Mouse (Mus musculus) gastrocnemius, postnatal 14 days (tissue): ENCODE results near the gene BC005537. TPM values are rescaled to one million over a fixed set of nuclear protein-coding genes. Genes with fewer than 3 reads are reported as not detected.
"Not testable (repeated sequence)": the region's sequence is repeated elsewhere in the genome, so short reads cannot be mapped to it uniquely, and the experiment has no call there.

ENCODE experiments used
- DNase-seq: peaks from one replicate; pipeline ENCODE4 v3.0.0; 2021; ENCODE audit warnings: mixed read lengths
- intact Hi-C: fragments of 180-260 bp; cut with DNase I; formaldehyde crosslinking; loops from one replicate; pipeline ENCODE4 v1.15.1; 2025; ENCODE audit warnings: low total_unique reads
- long read RNA-seq, 2 experiments: library from polyadenylated mRNA; stranded (forward); transcript quantifications; one replicate each; pipeline ENCODE4 v2.0.0; 2021
- total RNA-seq, 2 experiments: library from RNA; stranded (reverse); gene quantifications; 2 replicates each; pipeline ENCODE4 v1.2.3; 2021

BC005537 gene
- total RNA-seq, result 10 to 100 TPM; 49.6 to 49.9 TPM
- long read RNA-seq, experiment 1, full-length matches to known transcripts, result 5 of 7 reads
- long read RNA-seq, experiment 1, partial matches to known transcripts, result 1 of 7 reads
- long read RNA-seq, experiment 1, other reads (novel, unspliced or antisense), result 1 of 7 reads
- long read RNA-seq, experiment 2, full-length matches to known transcripts, result 9 of 9 reads
- long read RNA-seq, experiment 2, partial matches to known transcripts, result 0 of 9 reads
- long read RNA-seq, experiment 2, other reads (novel, unspliced or antisense), result 0 of 9 reads

DNA sequence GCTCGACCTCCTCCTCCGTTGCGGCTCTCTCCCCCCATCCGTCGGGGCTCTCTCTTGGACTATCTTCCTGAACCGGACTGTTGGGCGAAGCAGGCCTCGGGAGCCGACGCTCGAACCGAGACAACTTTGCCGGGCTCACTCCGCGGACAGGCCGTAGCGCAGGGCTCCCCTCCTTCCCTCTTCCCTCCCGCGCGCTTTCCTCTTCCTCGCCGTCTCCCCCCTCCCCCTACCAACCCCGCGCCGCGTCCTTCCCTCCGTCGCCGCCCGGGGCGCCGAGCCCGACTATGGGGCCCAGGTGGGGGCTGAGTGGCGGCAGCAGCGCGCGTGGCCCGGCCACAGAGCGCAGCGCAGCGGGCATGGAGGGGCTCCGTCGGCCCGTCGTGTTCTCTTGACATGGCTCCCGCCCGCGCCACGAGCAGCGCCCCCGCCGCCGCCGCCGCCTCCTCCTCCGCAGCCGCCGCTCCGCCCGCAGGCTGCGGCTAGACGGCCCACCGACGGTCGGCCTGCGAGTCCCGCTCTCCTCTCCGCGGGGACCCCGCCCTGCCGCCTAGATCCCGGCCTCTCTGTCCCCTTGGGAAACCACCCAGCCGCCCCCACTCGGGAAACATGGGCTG is at the start of gene BC005537:
Gene BC005537 (plus strand): TSS at position 350 of the 614 bp plus-strand sequence.
- DNase-seq, result peak; percentile 67
- intact Hi-C loops, result no loop called here

DNA sequence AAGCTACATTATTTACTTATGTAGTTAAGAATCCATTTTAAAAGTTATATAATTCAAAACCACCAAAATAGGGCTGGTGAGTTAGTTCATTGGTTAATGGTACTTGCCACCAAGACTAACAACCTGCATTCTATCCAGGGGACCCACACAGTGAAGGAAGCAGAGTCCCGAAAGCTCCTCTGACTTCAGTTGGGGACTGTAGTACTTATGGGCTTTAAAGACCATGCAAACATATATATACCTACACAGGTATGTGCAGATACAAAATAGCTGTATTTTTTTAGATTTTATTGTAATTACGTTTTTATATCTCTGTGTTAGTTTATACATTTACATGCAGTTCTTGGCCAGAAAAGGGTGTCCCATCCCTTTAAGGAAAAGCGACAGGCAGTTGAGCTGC is 44.7 kb upstream of the BC005537 start:
- no peak for DNase-seq
- intact Hi-C loops, result no loop called here

DNA sequence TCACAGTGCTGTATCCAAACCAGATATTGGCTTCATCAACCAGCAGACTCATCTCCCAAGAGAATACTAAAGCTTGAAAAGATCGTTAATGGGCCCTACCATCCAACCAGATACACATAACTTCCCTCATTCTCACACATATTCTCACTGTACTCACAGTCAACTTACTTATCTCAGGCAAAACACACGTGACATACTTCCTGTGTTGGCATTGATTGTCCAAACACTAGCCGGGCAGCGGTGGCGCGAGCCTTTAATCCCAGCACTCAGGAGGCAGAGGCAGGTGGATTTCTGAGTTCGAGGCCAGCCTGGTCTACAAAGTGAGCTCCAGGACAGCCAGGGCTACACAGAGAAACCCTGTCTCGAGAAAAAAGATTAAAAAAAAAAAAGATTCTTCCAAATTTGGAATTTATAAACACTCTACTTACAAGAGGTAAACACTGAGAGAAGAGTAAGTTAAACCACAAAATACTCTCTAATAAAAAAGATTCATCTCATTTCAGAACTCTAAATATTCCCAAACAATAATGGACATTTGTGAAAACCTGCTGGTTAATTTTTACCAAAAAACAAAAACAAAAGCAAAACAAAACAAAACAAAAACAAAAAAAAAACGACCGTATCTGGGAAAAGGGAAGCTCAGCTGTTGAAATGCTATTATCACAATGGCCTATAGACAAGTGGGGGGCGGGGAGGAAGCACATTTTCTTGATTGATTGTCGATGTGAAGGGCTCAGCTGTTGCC is 43.5 kb upstream of the BC005537 start:
- intact Hi-C loops, result no loop called here
- no peak for DNase-seq

DNA sequence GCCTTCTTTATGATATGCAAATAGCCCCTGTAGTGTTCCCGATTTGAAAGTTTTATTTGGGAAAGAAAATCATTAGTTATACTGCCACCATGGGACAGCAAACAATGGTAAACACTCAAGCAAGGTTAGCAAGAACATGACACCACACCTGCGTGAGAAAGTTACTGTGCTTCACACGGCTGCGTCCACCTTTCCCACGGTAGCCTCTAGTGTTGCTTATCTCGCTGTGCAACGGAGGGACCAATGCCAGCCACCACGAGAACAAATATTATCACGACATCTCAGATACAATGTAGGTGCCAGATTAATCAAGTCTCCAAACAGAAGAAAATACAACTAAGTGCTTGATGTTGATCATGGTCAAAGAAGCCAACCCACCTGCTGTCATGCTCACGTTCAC is 42.0 kb upstream of the BC005537 start:
- intact Hi-C loops, result no loop called here
- DNase-seq, result no peak

DNA sequence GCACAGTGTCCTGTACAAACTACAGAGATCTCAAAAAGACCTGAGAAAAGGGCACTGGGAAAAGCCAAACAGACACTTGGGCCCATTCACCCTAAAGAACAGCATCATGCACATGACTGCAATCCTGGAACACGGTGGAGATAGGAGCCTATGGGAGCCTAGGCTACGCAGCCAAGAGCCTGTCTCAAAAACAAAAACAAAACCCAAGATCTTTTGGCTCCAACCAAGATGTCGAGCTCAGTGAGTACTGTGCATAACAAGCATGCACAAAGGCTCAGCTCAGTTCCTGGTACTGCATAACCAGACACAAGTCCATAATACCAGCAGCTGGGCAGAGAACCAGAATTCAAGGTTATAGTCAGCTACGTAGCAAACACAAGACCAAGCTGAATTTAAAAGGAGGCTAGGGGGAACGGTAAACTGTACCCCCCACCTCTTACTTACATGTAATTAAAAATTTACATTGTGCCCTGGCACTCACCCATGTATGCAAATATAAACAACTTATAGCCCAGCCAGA is 41.0 kb upstream of the BC005537 start:
- intact Hi-C loops, result no loop called here
- DNase-seq, result no peak

DNA sequence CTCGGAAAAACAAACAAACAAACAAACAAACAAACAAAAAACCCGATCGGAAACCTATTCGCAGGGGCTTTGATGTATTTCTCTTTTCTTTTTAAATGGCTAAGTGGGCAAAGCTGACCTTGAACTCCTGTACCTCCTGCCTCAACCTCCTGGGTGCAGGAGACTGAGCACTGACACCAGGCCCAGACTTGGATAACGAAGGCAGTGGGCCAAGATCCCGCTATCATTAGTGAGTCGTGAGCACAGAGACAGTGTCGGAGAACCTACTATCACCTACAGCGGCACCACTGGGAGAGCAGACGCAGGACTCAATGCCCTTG is 40.4 kb upstream of the BC005537 start:
- intact Hi-C loops, result no loop called here

DNA sequence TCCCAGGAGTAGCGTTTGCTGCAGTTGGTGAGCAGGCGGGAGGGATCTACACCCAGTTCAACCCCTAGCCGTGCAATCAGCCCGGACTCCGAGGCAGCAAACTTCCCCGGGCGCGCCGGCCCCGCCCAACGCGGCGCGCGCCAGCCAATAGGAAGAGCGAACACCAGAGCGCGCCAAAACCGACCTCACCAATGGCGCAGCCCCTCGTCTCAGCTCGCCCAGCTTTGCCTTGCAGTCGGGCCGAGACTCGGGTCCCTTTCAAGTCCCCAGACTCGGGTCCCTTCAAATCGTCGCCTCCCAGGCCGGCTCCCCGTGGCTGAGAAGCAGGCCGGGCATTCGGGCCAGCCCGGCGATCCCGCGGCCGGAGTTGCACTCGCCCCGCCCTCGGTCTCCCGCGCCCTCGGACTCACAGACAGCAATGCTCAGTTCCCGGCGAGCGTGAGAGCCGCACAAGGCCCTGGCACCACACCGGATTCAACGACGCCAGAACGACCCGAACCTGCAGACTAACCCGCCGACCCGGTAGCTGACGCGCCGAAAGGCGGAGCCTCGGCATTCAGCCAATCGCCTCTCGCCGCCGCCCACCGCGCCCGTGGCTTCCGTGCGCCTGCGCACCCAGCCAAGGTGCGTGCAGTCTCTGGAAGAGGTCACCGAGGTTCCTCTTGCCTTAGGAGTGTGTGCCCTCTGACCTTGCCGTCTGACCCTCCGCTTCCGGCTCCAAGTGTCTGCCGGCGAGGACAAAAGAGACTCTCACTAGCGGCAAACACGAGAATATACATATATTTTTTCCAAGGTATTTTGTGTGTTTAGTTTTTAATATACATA is 39.8 kb upstream of the BC005537 start, which contains the start of gene Gmnn:
Gene Gmnn (minus strand): TSS at position 521 of the 825 bp plus-strand sequence.
- intact Hi-C loops, result no loop called here
- peak; percentile 83 for DNase-seq

More for the DNA sequence above, 40.4 kb upstream of the BC005537 start:
- no peak for DNase-seq

DNA sequence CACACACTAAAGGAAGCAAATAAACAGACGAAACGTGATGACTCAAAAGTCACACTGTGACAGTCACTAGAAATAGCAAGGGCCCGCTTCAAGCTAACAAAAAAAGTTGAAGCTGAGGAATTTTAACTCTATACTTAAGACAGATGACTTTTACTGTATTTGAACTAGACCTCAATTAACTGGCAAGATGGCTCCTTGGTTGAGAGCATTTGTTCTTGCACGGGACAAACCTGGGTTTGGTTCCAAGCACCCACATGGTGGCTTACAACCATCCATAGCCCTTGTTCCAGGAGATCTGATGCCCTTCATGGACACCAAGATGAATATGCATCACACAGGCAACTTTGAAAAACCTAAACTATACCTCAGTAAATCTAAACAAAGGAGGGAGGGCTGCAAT is 39.2 kb upstream of the BC005537 start:
- no peak for DNase-seq
- intact Hi-C loops, result no loop called here

DNA sequence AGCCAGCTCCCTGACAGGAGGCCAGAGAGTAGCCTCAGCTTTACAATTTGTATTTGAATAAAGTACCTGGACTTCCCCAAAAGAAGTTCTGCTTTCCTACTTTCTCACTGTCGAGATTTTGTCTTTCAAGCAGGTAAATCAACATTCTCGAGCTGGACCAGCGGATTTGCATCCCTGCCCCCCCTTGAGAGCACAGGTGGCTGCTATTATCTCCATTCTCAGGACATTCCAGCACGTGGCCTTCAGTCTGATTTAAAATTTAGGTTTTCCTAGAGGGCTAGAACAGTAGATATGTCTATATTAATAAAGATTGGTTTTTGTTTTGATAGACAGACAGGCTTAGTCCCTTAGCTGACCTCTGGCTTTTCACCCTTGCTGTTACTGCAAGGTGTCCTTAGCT is 33.6 kb upstream of the BC005537 start:
- intact Hi-C loops, DNase-seq: not testable (repeated sequence)

DNA sequence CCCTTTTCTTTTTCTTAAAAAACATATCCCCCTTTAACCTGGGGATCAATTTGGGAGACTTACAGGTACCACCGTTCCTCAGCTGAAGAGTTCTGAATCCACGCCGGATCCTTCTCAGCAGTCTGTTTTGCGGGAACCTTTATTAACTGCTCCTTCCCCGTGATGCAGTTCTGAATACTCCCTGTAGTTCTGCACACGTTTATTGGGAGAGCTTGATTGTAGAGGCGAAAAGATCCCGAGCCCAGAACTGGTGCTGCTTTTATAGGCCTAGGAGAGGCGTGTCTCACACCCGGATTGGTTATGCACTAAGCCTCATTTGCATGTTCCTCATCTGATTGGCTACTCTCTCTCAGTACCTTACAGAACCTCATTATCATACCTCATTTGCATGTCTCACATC is 30.0 kb upstream of the BC005537 start:
- intact Hi-C loops, DNase-seq: not testable (repeated sequence)

DNA sequence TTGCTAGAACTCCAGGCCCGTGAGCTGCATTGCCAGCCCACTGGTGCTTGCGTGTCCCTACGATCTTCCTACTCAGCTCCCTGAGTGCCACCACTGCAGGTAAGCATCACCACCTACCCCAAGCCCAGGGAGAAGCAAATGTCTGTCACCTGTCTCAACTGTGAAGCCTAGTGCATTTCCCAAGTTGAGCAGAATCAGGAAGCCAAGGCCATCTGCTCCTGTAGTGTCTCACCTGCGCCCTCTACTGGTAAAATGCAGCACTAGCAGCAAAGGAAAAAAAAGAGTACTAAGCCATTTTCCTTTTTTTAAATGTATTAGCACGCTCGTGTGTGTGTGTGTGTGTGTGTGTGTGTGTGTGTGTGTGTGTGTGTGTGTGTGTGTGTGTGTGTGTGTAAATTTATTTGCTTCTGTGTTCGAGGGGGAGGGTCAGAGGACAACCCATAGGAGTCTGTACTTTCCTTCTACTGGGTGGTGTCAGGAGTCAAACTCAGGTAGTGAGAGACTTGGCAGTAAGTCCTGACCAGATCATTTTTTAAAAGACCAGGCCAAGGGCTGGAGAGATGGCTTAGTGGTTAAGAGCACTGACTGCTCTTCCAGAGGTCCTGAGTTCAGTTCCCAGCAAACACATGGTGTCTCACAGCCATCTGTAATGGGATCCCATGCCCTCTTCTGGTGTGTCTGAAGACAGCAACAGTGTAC is 25.2 kb upstream of the BC005537 start:
- DNase-seq, result peak; percentile 29
- intact Hi-C loops, result no loop called here

DNA sequence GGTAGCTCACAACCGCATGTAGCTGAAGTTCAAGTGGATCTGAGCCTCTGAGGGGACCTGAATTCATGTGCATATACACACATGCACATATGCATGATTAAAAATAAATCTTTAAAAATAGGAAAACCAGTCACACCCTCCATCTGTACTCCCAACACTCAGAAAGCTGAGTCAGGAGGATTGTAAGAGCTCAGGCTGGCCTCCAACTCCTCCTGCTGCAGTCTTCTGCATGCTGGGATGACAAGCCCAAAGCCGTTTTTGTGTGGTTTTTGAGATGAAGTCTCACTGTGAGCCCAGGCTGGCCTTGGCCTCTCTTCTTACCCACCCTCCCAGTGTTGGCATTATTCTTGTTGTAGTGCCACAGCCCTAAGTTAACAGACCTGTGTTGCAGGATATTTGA is 23.4 kb upstream of the BC005537 start:
- no peak for DNase-seq
- intact Hi-C loops, result no loop called here

DNA sequence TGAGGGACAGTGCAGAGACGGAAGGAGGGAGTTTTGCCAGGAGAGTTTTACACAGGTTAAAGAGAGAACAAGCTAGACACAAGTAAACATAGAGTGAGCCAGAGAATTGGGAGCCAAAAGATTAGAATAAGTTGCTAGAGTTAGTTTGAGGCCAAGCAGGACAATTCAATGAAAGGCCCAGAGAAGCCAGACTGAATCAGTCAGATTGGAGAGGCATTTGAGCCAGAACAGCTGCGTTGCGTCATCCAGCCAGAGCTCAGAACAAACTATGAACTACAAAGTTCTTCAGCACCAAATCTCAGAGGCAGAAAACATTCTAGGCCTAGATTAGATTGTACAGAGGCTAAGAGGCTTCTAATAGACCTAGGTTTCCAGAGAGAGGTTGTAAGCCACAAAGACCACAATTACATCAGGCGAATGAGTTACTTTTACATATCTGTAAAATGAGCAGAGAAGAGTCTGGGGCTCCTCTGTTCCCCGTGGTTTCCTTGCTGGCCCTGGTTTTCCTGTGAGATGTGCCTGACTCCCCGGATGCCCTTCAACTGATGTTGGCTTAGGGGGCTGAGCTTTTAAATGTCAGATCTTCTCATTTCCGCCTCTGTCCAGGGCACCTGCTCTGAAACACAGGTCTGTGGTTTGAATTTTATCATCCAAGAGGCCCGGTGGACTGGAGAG is 22.6 kb upstream of the BC005537 start:
- DNase-seq, result no peak
- intact Hi-C loops, result no loop called here

DNA sequence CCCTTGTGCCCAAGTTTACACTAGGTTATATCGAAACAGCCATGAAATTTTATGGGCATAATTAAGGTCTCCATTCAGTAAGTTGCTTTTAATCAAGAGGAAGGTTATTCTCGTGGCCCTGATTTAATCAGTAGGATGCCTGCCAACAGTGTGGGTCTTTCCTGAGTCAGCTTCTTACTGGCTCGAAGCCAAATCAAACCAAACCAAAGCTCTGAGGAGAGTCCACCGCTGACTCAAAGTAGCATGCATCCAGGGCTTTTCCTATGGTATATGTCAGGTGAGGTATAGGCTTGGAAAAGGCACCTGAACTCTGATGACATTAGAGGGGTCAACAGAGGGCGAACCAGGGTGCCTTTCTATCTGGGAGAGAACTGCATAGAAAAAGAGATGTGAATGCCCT is 19.5 kb upstream of the BC005537 start:
- intact Hi-C loops, result no loop called here
- no peak for DNase-seq

DNA sequence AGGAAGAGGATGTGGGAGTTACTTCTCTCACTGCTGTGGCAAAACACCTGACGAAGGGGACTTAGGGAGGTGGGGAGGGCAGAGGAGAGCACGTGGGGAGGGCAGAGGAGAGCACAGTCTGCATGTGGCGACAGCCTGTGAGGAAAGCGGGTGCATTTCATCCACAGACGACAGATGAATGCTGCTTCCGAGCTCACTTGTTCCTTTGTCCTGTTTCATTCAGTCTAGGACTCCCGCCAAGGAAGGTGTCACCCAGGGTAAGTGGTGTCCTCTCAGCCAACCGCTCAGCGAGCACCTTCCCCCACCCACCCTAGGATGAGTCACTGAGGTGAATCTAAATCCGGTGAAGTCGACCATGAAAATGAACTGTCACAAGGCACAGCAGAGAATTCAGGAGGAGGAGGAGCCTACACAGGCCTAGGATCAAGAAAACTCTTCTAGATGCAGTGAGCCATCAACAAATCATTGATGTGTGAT is 15.4 kb upstream of the BC005537 start:
- intact Hi-C loops, result no loop called here
- no peak for DNase-seq

DNA sequence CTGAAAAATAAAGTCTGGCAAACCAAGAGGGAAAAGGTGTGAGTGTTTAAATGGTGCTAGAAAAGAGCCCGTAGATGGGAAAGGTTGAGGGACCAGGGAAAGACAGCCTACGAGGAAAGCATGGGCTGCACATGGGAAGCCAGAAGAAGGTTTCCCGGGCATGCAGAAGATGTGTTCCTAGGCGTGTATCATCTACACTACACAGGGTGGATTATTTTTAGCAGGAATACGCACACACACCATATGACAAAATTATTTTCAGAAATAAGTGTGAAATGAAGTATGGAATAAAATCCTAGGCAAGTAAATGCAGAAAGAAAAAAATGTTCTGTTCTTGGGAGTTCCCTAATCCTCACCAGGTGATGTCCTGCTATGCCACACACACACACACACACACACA is 14.0 kb upstream of the BC005537 start:
- no peak for DNase-seq
- intact Hi-C loops, result no loop called here

DNA sequence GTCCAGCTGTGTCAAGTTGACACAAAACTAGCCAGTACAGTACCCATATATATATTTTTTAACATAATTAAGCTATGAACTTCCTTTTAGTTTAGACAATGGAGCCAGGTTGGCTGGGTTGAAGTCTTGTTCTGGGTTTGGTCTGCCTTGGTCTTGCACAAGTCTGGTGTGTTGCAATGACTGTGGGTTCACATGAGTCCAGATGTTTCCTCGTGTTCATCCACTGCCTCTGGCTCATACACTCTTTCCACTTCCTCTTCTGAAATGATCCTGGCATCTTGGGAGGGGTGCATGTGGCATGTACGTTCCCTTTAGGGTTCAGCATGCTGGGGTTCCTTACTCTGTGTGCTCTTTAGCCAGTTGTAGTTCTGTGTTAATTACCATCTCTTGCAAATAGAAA is 10.1 kb upstream of the BC005537 start:
- DNase-seq, result no peak

DNA sequence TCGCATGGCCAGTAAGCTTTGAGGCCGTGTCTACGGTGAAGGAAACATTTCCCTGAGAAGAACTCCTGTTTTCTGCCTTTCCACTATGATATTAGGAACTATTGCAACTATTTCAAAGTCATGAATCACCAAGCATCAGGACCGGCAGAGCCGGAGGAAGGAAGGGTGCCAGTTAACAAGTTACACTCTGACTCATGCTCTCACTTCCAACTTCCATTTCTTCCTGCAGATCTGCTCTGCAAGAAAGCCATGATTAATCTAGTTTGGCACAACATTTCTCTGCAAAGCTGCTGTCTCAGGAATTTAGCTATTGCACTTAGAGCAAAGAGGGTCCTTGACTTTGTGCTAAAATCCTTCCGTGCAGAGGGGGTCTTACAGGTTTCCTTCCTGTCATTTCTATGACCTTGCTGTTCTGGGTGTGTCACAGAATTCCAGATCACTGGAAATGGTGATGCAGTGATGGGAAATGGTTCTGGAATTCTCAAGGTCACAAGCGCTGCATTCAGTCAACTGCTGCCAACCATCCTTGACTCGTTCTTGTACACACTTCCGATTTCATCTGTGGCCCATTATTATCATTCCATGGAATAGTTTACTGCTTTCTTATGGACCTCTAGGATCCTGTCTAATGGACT is 8.9 kb upstream of the BC005537 start:
- intact Hi-C loops, result no loop called here
- DNase-seq, result no peak

More for the DNA sequence above, 10.1 kb upstream of the BC005537 start:
- intact Hi-C loops, result no loop called here
